Mouse (Mus musculus) cerebellum, adult 2 months (tissue): ENCODE data around the gene Mast4.

ENCODE experiments used
- CTCF ChIP-seq: fragments of 200-500 bp; IDR thresholded peaks from 2 replicates; pipeline ENCODE4 v1.5.1; 2011; ENCODE audit warnings: low read depth, mild to moderate bottlenecking, control low read depth, low read length, moderate library complexity, borderline replicate concordance; ENCODE audit not compliant: insufficient read depth
- POLR2A ChIP-seq: fragments of 200-500 bp; IDR thresholded peaks from 2 replicates; pipeline ENCODE4 v1.6.1; 2011; ENCODE audit warnings: low read length, control low read depth, borderline replicate concordance; ENCODE audit not compliant: insufficient read depth

DNA sequence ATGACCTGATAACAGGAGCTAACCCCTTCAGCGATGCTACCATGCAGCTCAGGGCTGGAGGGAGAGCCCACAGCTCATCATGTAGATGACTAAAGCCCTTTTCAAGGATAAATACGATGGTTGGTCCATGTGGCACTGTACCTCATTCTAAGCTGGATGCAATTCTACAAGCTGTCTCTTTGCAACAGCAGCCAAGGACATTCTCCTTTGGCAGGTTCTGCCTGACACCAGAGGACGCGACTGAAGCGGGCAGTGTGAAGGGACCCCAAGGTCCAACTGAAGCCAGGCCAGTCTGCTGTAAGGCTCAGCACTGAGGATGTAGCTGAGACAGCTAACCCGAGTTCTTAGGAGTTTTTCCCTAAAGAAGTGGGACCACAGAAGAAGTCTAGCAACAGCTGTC, 576.3 kb downstream of the Mast4 start:
- TF ChIP-seq POLR2A (no peak), CTCF (no peak)
